Mouse (Mus musculus) liver, embryonic 15.5 days (tissue): ENCODE results near the gene Sipa1l2. TPM values are rescaled to one million over a fixed set of nuclear protein-coding genes. Genes with fewer than 3 reads are reported as not detected.

Experiments
- ATAC-seq: fragments of 200-750 bp; cut with Nextera tagmentation; 2 replicates; pipeline ENCODE4 v1.8.0; 2017; ENCODE audit warnings: moderate number of reproducible peaks, mild to moderate bottlenecking, moderate library complexity; ENCODE audit not compliant: insufficient read depth
- H3K27ac ChIP-seq: fragments of 300-500 bp; sonication (generic); replicated peaks from 2 replicates; pipeline ENCODE4 v1.5.1; 2015; ENCODE audit warnings: mild to moderate bottlenecking, inconsistent platforms
- H3K27me3 ChIP-seq: fragments of 300-500 bp; sonication (generic); 2 replicates; pipeline ENCODE4 v1.6.1; 2015; ENCODE audit warnings: mild to moderate bottlenecking, inconsistent platforms
- H3K36me3 ChIP-seq: fragments of 300-500 bp; sonication (generic); replicated peaks from 2 replicates; pipeline ENCODE4 v1.6.1; 2015; ENCODE audit warnings: moderate library complexity, mild to moderate bottlenecking, inconsistent platforms
- H3K4me1 ChIP-seq: fragments of 300-500 bp; sonication (generic); replicated peaks from 2 replicates; pipeline ENCODE4 v1.6.1; 2015; ENCODE audit warnings: inconsistent platforms
- H3K4me2 ChIP-seq: fragments of 300-500 bp; sonication (generic); 2 replicates; pipeline ENCODE4 v1.6.1; 2015; ENCODE audit warnings: moderate library complexity, mild to moderate bottlenecking, inconsistent platforms
- H3K4me3 ChIP-seq: fragments of 300-500 bp; sonication (generic); replicated peaks from 2 replicates; pipeline ENCODE4 v1.5.1; 2015; ENCODE audit warnings: mild to moderate bottlenecking, inconsistent platforms
- H3K9ac ChIP-seq: fragments of 300-500 bp; sonication (generic); 2 replicates; pipeline ENCODE4 v1.6.1; 2015; ENCODE audit warnings: moderate library complexity, mild to moderate bottlenecking, inconsistent platforms
- H3K9me3 ChIP-seq: fragments of 300-500 bp; sonication (generic); replicated peaks from 2 replicates; pipeline ENCODE4 v1.6.1; 2016; ENCODE audit warnings: inconsistent platforms
- WGBS: fragments of 180-500 bp; shearing (Covaris S2); methylation state at CpG from one replicate; pipeline ENCODE4 v1.1.7; 2015; ENCODE audit warnings: mixed read lengths; ENCODE audit not compliant: insufficient replicate concordance; 5-methylcytosine and 5-hydroxymethylcytosine counted together
- polyA plus RNA-seq: library from polyadenylated mRNA; unstranded; fragments of >200 nt; fragmentation: Nextera tagmentation; extraction: Ambion mirVana; gene quantifications from 2 replicates; pipeline ENCODE4 v1.2.1, GENCODE M21; 2015

The Sipa1l2 gene
- polyA plus RNA-seq, 1 experiment from 2014 or later, result 0.62 TPM

DNA sequence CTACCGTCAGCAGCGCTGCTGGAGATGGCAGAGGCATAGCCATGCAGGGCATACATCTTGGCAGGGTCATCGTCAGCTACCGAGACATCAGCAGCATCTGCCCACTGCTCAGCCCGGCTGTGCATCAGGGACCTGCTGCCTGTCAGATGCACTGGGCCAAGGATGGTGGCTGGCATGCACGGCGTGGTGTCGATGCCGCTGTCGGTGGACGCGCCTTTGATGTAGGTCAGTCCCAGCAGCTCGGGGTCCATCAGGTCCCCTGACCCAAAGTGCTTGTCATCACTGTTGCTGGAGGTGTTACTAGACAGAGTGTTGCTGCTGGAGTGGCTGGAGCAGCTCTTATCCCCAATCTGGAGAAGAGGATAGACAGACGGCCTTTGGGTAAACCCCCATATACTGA, 122.1 kb downstream of the Sipa1l2 start:
- WGBS, result 74% methylated on average over 14 of the region's 14 CpGs
- Histone ChIP-seq H3K9me3 (no peaks in the 10 kb centered on the region), H3K36me3 (no peaks in the 10 kb centered on the region), H3K4me3 (no peak overlapping the region), H3K4me2 (no peak overlapping the region), H3K4me1 (peaks cover 17% of the 10 kb centered on the region), H3K27ac (no peak overlapping the region), H3K27me3 (no peaks in the 10 kb centered on the region), H3K9ac (no peak overlapping the region)
- ATAC-seq, result no peak

DNA sequence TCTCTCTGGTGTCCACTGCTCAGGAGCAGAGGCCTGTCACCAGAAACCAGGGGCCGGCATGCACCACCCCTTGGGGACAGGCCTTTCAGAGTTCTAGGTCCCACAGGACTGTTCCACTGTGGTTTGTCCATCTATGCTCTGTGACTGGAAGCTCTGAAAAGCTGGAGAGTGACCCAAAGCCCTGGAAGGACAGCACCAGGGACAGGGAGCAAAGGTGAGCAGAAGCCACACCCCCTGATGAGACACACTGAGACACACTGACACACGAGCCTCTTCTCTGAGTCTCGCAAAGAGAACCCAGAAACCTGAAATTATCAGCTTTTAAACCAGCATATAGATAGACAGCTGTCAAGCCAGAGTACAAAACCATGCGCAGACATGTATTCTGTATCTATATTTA, 123.4 kb downstream of the Sipa1l2 start:
- 58% methylated on average over 4 of the region's 4 CpGs for WGBS

DNA sequence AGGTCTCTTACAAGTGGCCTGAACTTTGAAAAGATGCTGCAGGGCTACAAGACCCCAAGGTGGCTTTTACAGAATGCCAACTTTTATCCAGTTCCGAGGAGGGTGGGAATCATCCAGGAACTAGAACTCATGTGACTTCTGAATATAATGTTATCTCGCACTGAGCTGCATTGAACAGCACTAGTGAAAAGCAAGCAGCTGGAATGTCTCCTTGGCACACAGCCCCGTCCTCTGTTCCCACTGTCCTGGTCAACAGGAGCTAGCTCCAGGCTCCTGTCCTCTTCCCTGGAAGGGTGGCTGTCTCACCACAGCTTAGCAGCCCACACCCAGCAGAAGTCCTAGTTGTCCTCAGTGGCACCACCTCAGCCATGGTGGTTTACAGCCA, 124.4 kb downstream of the Sipa1l2 start:
- no peaks in the 10 kb centered on the region; the same call in 1 of the 2 replicates for H3K36me3 ChIP-seq
- WGBS, result 47% methylated on average over 3 of the region's 3 CpGs
- H3K4me3 ChIP-seq, result no peak overlapping the region
- no peaks in the 10 kb centered on the region for H3K9me3 ChIP-seq
- no peak overlapping the region for H3K4me2 ChIP-seq
- no peak overlapping the region for H3K9ac ChIP-seq
- H3K27ac ChIP-seq, result no peak overlapping the region
- peaks cover 17% of the 10 kb centered on the region for H3K4me1 ChIP-seq
- H3K27me3 ChIP-seq, result no peaks in the 10 kb centered on the region
- no peak for ATAC-seq

More for the DNA sequence above, 123.4 kb downstream of the Sipa1l2 start:
- ATAC-seq, result no peak
- Histone ChIP-seq H3K4me2 (no peak overlapping the region), H3K36me3 (no peaks in the 10 kb centered on the region; the same call in 1 of the 2 replicates), H3K4me3 (no peak overlapping the region), H3K27me3 (no peaks in the 10 kb centered on the region), H3K9me3 (no peaks in the 10 kb centered on the region), H3K4me1 (peaks cover 17% of the 10 kb centered on the region), H3K27ac (no peak overlapping the region), H3K9ac (no peak overlapping the region)

DNA sequence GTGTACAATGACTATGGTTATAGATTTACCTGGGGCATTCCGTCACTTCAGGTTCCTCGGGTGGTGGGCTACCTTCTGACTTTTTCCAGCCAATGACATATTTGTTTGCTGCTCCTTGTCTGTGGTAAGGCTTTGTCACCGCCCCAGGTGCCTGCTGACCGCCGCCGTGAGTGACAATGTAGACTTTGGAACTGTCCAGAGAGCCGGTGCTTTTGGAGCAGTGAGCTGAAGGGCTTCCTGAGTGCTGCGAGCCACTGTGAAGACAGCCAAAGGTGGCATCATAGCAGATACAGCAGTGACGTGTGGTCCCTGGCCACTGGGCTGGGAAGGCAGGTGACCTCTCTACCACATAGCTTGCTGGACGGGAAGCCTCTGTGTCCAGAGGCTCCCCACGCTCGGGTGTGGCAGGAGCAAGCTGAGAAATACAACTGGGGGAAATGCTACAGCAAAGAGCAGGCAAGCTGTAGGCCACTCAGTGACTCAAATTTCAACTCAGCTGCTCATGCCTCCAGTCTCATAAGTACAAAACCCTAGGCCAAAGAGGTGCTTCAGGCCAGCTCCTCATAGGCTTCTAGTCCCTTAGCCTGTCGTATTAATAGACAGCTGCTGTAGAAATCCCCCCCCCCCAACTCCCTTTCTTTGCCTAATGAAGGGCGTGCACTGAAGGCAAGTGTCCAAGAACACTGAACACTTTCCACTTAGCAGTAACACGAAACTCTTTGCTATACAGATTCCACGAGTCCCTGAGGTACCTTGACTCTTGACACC, 125.0 kb downstream of the Sipa1l2 start:
- 53% methylated on average over 16 of the region's 16 CpGs for WGBS
- Histone ChIP-seq H3K4me2 (no peak overlapping the region), H3K9me3 (no peaks in the 10 kb centered on the region), H3K4me1 (peaks cover 17% of the 10 kb centered on the region), H3K36me3 (no peaks in the 10 kb centered on the region; the same call in 1 of the 2 replicates), H3K27me3 (no peaks in the 10 kb centered on the region), H3K27ac (peak overlapping the region; percentile 29; the same call in 1 of the 2 replicates), H3K4me3 (no peak overlapping the region), H3K9ac (no peak overlapping the region)
- ATAC-seq, result peak; percentile 48

DNA sequence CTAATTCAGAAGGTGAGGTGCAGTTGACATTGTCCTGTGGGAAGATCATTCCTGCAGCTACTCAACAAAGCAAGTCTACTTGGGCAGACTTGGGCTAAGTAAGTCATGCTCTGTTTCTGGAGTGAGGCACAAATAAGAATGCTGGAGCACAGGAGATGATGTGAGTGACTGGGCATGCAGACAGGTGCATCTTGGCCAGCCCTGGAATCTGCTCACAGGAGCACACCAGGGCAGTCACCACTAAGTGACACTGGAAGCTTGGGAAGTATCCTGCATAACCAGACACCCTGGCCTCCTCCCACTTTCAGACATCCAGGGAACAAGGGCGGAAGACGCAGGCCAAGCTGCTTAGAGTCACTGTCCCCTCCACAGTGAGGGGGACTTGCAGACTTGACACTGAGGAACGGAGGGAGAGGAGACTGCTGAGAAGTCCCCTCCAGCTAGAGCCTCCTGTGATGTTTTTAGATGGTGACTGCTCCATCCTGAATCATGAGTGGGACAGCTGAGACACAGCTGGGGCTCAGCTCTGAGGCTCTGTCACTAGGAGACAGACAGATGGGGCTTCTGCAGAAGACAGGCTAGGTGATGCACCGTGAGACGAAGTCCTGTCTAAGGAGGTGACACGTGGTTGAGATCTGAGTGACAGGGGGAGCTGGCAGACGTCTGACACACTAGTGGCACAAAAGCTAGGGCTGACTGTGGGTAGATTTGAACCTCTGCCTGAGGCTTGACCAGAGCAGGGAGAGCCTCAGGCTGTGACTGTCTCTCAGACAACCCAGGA, 134.1 kb downstream of the Sipa1l2 start:
- H3K36me3 ChIP-seq, result no peaks in the 10 kb centered on the region
- no peak overlapping the region for H3K9ac ChIP-seq
- no peaks in the 10 kb centered on the region for H3K9me3 ChIP-seq
- H3K4me1 ChIP-seq, result no peaks in the 10 kb centered on the region
- H3K4me3 ChIP-seq, result no peak overlapping the region
- no peak overlapping the region for H3K4me2 ChIP-seq
- no peak overlapping the region for H3K27ac ChIP-seq
- H3K27me3 ChIP-seq, result no peaks in the 10 kb centered on the region
- WGBS, result 61% methylated on average over 7 of the region's 7 CpGs
- ATAC-seq, result no peak

DNA sequence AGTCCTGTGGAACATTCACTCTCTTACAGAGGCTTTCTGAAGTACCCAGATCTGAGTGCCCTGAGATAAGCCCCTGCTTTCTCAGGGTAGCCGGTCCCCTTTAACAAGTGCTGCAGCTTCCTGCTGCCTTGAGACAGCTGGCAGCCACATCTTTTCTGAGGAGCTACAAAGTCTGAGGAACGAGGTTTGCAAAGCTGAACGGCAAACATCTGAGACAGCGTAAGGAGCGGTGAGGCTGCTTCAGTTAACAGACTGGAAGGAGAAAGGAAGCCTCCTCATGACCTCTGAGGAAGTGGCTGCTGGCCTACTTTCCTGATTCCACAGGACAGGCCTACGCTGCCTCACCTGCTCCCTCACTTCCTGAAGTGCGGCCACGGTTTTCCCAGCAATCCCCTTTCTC, 135.5 kb downstream of the Sipa1l2 start:
- no peak overlapping the region for H3K9ac ChIP-seq
- H3K27me3 ChIP-seq, result no peaks in the 10 kb centered on the region
- H3K4me1 ChIP-seq, result no peaks in the 10 kb centered on the region
- H3K4me2 ChIP-seq, result no peak overlapping the region
- no peak for ATAC-seq
- 25% methylated on average over 8 of the region's 8 CpGs for WGBS
- H3K36me3 ChIP-seq, result no peaks in the 10 kb centered on the region
- H3K27ac ChIP-seq, result no peak overlapping the region
- H3K4me3 ChIP-seq, result no peak overlapping the region
- no peaks in the 10 kb centered on the region for H3K9me3 ChIP-seq

DNA sequence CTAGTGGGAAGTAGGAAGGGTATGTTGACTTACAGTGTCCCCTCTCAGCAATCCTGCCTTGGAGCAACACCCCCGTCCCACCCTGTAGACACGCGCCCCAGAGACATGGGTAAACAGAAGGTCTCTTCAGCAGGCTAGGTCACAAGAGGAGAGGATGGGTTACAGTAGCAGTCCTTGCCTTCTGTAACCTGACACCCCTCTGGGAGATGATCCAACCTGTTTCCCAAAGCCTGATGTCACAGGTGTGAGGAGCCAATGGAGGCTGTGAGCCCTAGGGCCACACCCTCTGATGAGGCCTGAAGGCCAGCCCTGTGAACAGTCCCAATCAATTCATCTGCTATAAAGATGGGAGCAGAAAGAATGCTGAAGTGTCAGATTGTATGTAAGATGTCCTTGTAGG, 138.3 kb downstream of the Sipa1l2 start:
- peak; percentile 78 for ATAC-seq
- no peak overlapping the region for H3K4me3 ChIP-seq

DNA sequence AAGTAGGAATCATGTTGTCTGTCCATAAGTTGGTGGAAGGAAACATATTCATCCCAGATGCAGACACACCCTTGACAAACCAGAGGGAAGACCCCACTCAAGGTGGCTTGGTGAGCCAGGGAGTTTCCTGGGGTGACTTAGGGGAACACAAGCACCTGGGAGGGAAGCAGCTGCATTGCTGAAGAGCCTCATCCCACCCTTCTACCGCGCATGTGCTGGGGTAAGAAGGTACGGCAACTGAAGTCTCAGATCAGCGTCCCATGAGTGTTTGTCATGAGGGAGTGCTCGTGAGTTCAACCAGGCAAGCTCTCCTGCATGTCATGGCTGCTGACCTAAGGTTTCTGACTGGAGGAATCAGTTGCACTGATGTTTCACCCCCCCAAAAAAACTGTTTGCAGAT, 138.8 kb downstream of the Sipa1l2 start:
- H3K27me3 ChIP-seq, result no peaks in the 10 kb centered on the region
- no peak overlapping the region for H3K4me2 ChIP-seq
- H3K27ac ChIP-seq, result no peak overlapping the region
- no peak overlapping the region for H3K9ac ChIP-seq
- no peak overlapping the region for H3K4me3 ChIP-seq
- WGBS, result 65% methylated on average over 5 of the region's 5 CpGs
- H3K4me1 ChIP-seq, result no peaks in the 10 kb centered on the region
- ATAC-seq, result no peak
- no peaks in the 10 kb centered on the region for H3K9me3 ChIP-seq
- H3K36me3 ChIP-seq, result no peaks in the 10 kb centered on the region

More for the DNA sequence above, 138.3 kb downstream of the Sipa1l2 start:
- no peak overlapping the region for H3K27ac ChIP-seq
- 72% methylated on average over 3 of the region's 3 CpGs for WGBS
- H3K9me3 ChIP-seq, result no peaks in the 10 kb centered on the region
- no peaks in the 10 kb centered on the region for H3K4me1 ChIP-seq
- H3K36me3 ChIP-seq, result no peaks in the 10 kb centered on the region
- H3K27me3 ChIP-seq, result no peaks in the 10 kb centered on the region
- H3K4me2 ChIP-seq, result no peak overlapping the region
- H3K9ac ChIP-seq, result no peak overlapping the region

DNA sequence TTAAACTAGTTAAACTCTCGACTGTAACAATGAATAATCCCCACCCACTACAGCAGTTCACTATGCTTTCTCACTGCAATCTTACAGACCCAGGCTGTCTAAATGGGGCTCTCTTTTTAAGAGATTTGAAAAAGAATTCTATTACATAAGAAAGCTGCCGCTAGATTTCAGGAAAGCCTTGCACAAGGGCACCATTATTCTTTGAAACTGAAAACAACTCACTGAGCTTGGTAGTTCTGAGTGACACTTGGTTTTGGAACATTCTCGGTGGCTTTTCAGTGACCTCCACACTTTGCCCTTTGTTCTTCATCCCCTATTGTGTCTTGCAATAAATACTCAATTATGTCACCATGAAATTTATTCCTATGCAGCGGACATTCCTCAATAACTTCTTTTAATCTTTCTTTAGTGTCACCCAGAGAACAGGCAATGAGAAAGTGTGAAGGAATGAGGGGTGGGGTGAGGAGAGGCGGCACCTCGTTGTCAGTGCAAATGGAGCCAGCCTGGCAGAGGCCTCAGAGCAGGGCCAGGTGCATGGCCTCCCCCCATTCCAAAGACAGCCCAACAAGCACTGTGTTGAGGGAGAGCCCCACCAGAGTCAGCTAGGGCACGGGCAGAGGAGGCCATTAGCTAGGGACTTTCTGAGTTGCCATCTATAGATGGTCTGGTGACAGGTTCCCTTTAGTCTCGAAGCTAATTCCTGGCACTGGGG, 140.5 kb downstream of the Sipa1l2 start:
- Histone ChIP-seq H3K36me3 (no peaks in the 10 kb centered on the region), H3K9me3 (no peaks in the 10 kb centered on the region), H3K9ac (no peak overlapping the region), H3K27me3 (no peaks in the 10 kb centered on the region), H3K4me1 (no peaks in the 10 kb centered on the region), H3K4me3 (no peak overlapping the region), H3K27ac (no peak overlapping the region), H3K4me2 (no peak overlapping the region)
- 63% methylated on average over 8 of the region's 8 CpGs for WGBS
- no peak for ATAC-seq

DNA sequence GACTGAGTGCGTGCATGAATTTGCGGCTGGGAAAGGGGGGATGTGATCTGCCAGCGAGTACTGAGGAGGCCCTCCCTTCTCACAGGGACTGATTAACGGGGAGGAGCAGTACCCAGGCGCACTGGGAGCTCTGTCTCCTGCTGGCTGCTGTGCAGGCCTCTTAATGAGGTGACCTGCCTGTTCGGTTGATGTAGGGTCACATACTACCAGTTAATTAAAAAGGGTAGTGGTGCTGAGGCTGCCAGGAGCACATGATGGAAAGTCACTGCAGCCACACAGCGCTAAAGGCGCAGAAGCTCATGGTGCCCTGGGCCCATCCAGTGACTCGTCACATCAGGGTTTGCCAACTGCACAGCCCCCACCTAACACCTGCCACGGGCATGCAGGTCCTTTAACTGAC, 145.7 kb downstream of the Sipa1l2 start:
- H3K9me3 ChIP-seq, result no peaks in the 10 kb centered on the region
- no peak for ATAC-seq

DNA sequence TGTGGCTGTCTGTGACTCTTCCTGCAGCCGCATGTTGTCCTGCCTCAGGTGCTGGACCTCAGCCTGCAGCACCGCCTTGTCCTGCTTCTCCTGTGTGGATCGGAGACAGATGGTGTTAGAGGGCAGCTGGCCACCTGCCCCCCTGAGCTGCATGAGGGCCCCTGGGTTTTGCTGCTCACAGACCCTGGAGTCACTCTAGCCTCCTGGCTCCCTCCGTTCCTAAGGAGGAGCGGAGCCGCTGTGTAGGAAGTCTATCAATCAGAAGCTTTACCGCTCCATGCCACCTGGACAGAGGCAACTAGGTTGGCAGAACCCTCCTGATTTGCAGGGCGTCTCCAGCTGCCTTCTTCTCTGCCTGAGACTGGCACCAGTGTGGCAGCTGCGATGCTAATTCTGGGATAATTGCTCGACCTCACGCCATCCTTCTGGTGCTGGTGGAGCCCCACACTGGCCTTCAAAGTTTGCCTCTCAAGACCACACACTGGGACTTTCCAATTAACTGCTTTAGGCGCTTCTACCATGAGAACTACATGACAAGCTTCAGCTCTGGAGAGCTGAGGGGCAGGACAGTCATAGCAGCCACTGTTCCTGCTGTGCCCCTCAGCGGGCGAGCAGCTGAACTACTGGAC, 150.3 kb downstream of the Sipa1l2 start:
- 72% methylated on average over 14 of the region's 14 CpGs for WGBS
- Histone ChIP-seq H3K4me1 (no peaks in the 10 kb centered on the region), H3K4me2 (no peak overlapping the region), H3K4me3 (no peak overlapping the region), H3K9ac (no peak overlapping the region), H3K27me3 (no peaks in the 10 kb centered on the region), H3K36me3 (no peaks in the 10 kb centered on the region), H3K9me3 (no peaks in the 10 kb centered on the region), H3K27ac (no peak overlapping the region)
- no peak for ATAC-seq

More for the DNA sequence above, 145.7 kb downstream of the Sipa1l2 start:
- 58% methylated on average over 10 of the region's 10 CpGs for WGBS
- Histone ChIP-seq H3K9ac (no peak overlapping the region), H3K4me2 (no peak overlapping the region), H3K27me3 (no peaks in the 10 kb centered on the region), H3K27ac (no peak overlapping the region), H3K36me3 (no peaks in the 10 kb centered on the region), H3K4me3 (no peak overlapping the region), H3K4me1 (no peaks in the 10 kb centered on the region)
